Mouse (Mus musculus): ENCODE results near the gene Bmp2. TPM values are rescaled to one million over a fixed set of nuclear protein-coding genes. Genes with fewer than 3 reads are reported as not detected.

The Bmp2 gene
- polyA plus RNA-seq, 2 experiments = 11.0 to 14.9 TPM

- WGBS = 86% methylated on average over 4 of the region's 4 CpGs
- H3K4me1 ChIP-seq (ENCODE audit: control insufficient read depth, insufficient read depth, low read length) = no peaks in the 10 kb centered on the region
- no peak overlapping the region for H3K27ac ChIP-seq (replicated peaks; ENCODE audit: low read depth, low read length)
- H3K9ac ChIP-seq (ENCODE audit: low read depth, low read length, severe bottlenecking) = no peak overlapping the region
- no peak overlapping the region for H3K4me2 ChIP-seq (replicated peaks; ENCODE audit: low read depth, low read length, severe bottlenecking)
- H3K9me3 ChIP-seq (ENCODE audit: control insufficient read depth, low read length) = no peaks in the 10 kb centered on the region
- no peaks in the 10 kb centered on the region for H3K27me3 ChIP-seq (ENCODE audit: control insufficient read depth, insufficient read depth, low read length)
- ATAC-seq (ENCODE audit: low FRiP score, low read depth) (no peak), DNase-seq (ENCODE audit: low spot score) (no peak)
- no peaks in the 10 kb centered on the region for H3K36me3 ChIP-seq (ENCODE audit: control insufficient read depth, insufficient read depth, low read length)
- no peak overlapping the region for H3K4me3 ChIP-seq (replicated peaks; ENCODE audit: low read length)
- no peak for TF ChIP-seq POLR2A (IDR thresholded peaks at IDR 0.05; ENCODE audit: borderline replicate concordance, extremely low read depth, insufficient read depth, insufficient read length)
These were observed 35.5 kb upstream of the Bmp2 start for GRCm38 (mm10) chr2:133516331-133517046.

GRCm38 (mm10) chr2:133517867-133518266, 34.1 kb upstream of the Bmp2 start:
- Histone ChIP-seq H3K9ac (ENCODE audit: low read depth, low read length, severe bottlenecking) (no peak overlapping the region), H3K4me1 (ENCODE audit: control insufficient read depth, insufficient read depth, low read length) (no peaks in the 10 kb centered on the region), H3K27ac (replicated peaks; ENCODE audit: low read depth, low read length) (no peak overlapping the region), H3K4me3 (replicated peaks; ENCODE audit: low read length) (no peak overlapping the region), H3K27me3 (ENCODE audit: control insufficient read depth, insufficient read depth, low read length) (no peaks in the 10 kb centered on the region), H3K36me3 (ENCODE audit: control insufficient read depth, insufficient read depth, low read length) (no peaks in the 10 kb centered on the region), H3K4me2 (replicated peaks; ENCODE audit: low read depth, low read length, severe bottlenecking) (no peak overlapping the region), H3K9me3 (ENCODE audit: control insufficient read depth, low read length) (no peaks in the 10 kb centered on the region)
- DNase-seq (ENCODE audit: low spot score) = no peak
- no peak for ATAC-seq (ENCODE audit: low FRiP score, low read depth)
- WGBS = 67% methylated on average over 2 of the region's 2 CpGs
- TF ChIP-seq POLR2A (IDR thresholded peaks at IDR 0.05; ENCODE audit: borderline replicate concordance, extremely low read depth, insufficient read depth, insufficient read length) = no peak

- Histone ChIP-seq H3K4me3 (replicated peaks; ENCODE audit: low read length) (no peak overlapping the region), H3K9ac (ENCODE audit: low read depth, low read length, severe bottlenecking) (no peak overlapping the region), H3K4me2 (replicated peaks; ENCODE audit: low read depth, low read length, severe bottlenecking) (no peak overlapping the region), H3K27me3 (ENCODE audit: control insufficient read depth, insufficient read depth, low read length) (no peaks in the 10 kb centered on the region), H3K9me3 (ENCODE audit: control insufficient read depth, low read length) (no peaks in the 10 kb centered on the region), H3K36me3 (ENCODE audit: control insufficient read depth, insufficient read depth, low read length) (no peaks in the 10 kb centered on the region), H3K4me1 (ENCODE audit: control insufficient read depth, insufficient read depth, low read length) (no peaks in the 10 kb centered on the region), H3K27ac (replicated peaks; ENCODE audit: low read depth, low read length) (no peak overlapping the region)
- no peak for ATAC-seq (ENCODE audit: low FRiP score, low read depth)
- TF ChIP-seq POLR2A (IDR thresholded peaks at IDR 0.05; ENCODE audit: borderline replicate concordance, extremely low read depth, insufficient read depth, insufficient read length) = no peak
- peak; percentile 22 for DNase-seq (ENCODE audit: low spot score)
- 37% methylated on average over 5 of the region's 5 CpGs for WGBS
These were observed 30.8 kb upstream of the Bmp2 start for GRCm38 (mm10) chr2:133521193-133521592.

- Histone ChIP-seq H3K36me3 (ENCODE audit: control insufficient read depth, insufficient read depth, low read length) (no peaks in the 10 kb centered on the region), H3K27ac (replicated peaks; ENCODE audit: low read depth, low read length) (no peak overlapping the region), H3K9me3 (ENCODE audit: control insufficient read depth, low read length) (no peaks in the 10 kb centered on the region), H3K4me1 (ENCODE audit: control insufficient read depth, insufficient read depth, low read length) (no peaks in the 10 kb centered on the region), H3K4me2 (replicated peaks; ENCODE audit: low read depth, low read length, severe bottlenecking) (no peak overlapping the region), H3K4me3 (replicated peaks; ENCODE audit: low read length) (no peak overlapping the region), H3K27me3 (ENCODE audit: control insufficient read depth, insufficient read depth, low read length) (no peaks in the 10 kb centered on the region), H3K9ac (ENCODE audit: low read depth, low read length, severe bottlenecking) (no peak overlapping the region)
- TF ChIP-seq POLR2A (IDR thresholded peaks at IDR 0.05; ENCODE audit: borderline replicate concordance, extremely low read depth, insufficient read depth, insufficient read length) = no peak
- 83% methylated on average over 2 of the region's 2 CpGs for WGBS
- no peak for ATAC-seq (ENCODE audit: low FRiP score, low read depth)
- no peak for DNase-seq (ENCODE audit: low spot score)
These were observed 29.8 kb upstream of the Bmp2 start for GRCm38 (mm10) chr2:133522121-133522520.

GRCm38 (mm10) chr2:133525621-133526181, 26.3 kb upstream of the Bmp2 start:
- DNase-seq (ENCODE audit: low spot score) = no peak
- no peaks in the 10 kb centered on the region for H3K27me3 ChIP-seq (ENCODE audit: control insufficient read depth, insufficient read depth, low read length)
- H3K27ac ChIP-seq (replicated peaks; ENCODE audit: low read depth, low read length) = no peak overlapping the region
- H3K4me1 ChIP-seq (ENCODE audit: control insufficient read depth, insufficient read depth, low read length) = no peaks in the 10 kb centered on the region
- H3K4me3 ChIP-seq (replicated peaks; ENCODE audit: low read length) = no peak overlapping the region
- ATAC-seq (ENCODE audit: low FRiP score, low read depth) = no peak
- H3K9ac ChIP-seq (ENCODE audit: low read depth, low read length, severe bottlenecking) = no peak overlapping the region
- no peaks in the 10 kb centered on the region for H3K9me3 ChIP-seq (ENCODE audit: control insufficient read depth, low read length)
- 31% methylated on average over 4 of the region's 4 CpGs for WGBS
- no peaks in the 10 kb centered on the region for H3K36me3 ChIP-seq (ENCODE audit: control insufficient read depth, insufficient read depth, low read length)
- H3K4me2 ChIP-seq (replicated peaks; ENCODE audit: low read depth, low read length, severe bottlenecking) = no peak overlapping the region
- no peak for TF ChIP-seq POLR2A (IDR thresholded peaks at IDR 0.05; ENCODE audit: borderline replicate concordance, extremely low read depth, insufficient read depth, insufficient read length)

Measured in limb, embryonic 14.5 days (tissue).